Mouse (Mus musculus): ENCODE results near the gene Izumo1.
"Not testable (repeated sequence)": the region's sequence is repeated elsewhere in the genome, so short reads cannot be mapped to it uniquely, and the experiment has no call there.

Gene Izumo1

DNA sequence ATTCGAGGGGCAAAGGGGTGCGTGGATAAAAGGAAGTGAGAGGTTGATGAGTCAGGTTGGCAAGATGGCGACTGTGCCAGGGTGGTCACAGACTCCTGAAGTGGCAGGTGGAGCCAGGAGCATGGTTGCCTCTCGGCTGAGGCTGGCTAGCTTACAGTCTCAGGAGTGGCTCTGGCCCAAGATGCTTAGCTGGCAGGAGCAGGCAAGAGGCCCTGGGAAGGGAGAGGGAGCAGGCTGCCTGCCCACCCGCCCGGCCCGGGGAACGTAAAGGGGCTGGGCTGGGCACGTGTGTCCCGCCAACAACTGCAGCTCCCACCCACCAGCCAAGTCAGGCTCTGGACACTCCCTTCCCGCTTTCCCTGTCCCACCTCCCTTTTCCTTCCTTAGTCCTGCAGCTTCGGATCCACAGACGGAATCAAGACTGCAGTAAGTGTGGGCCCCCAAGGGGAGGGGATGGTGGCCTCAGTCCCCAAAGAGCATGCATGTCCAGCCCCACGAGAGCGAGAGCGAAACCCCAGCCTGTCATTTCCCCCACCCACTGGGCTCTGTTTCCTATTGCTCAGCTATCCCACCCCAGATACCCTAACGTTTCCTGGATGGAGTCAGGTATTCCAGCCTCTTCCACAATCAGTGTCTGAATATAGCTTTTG is 19.9 kb downstream of the Izumo1 start:
- intact Hi-C loops (cut with DNase I), result loop anchor here (5.0 kb wide), 1 partner anchor 41 kb away; the partner anchor contains the start of gene Ntn5

DNA sequence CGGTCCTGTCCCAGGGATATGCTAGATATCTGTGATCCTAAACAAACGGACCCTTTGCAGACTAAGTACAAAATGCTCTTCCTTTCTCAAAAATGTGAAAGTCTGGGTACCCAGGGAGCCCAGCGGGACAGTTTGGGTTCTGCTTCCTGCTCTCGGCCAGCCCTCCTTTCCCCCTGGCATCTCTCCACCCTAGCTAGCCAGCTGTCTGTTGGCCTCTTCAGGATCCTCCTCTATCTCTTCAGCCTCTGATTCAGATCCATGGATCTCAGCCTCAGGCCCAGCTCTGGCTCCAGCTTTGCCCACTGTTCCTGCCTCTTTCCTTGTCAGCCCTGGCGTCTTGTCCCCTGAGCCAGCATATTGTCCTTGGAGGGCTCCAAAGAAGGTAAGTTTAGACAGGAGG is 20.5 kb downstream of the Izumo1 start:
- intact Hi-C loops (cut with DNase I), result loop anchor here (5.0 kb wide), 1 partner anchor 40 kb away; the partner anchor contains the start of gene Ntn5

DNA sequence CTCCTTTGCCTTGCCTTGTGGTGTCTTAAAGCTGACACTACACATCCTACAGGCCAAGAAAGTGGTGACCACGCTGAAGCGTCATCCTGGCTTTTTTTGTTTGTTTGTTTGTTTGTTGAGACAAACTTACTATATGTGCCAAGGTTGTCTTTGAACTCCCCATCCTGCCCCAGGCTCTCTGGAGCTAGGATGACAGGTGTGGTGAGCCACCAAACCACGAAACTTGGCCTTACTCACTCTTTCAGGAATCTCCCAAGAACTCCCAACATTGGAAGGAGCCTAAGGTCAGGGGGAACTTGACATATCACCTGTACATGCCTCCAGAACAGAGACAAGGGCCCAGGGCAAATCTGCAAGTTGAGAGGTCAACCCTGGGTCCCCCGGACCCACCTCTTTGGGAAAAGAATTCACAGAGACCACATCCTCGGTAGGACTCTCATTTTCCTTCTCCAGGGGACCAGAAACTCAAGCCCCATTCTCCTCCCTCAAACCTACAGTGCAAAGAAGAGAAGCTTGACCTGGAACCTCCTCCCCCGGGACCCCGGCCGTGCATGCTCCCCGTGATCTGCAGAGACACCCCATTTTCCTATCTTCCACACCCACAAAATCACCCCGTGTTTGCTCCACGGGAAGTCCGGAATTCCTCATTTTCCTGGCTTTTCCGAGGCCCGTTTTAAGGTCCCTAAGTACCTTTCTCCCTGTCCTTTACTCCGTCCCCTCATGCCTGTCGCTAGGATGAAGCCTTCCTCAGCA is 21.1 kb downstream of the Izumo1 start:
- intact Hi-C loops (cut with DNase I), result loop anchor here (5.0 kb wide), 1 partner anchor 40 kb away; the partner anchor contains the start of gene Ntn5

DNA sequence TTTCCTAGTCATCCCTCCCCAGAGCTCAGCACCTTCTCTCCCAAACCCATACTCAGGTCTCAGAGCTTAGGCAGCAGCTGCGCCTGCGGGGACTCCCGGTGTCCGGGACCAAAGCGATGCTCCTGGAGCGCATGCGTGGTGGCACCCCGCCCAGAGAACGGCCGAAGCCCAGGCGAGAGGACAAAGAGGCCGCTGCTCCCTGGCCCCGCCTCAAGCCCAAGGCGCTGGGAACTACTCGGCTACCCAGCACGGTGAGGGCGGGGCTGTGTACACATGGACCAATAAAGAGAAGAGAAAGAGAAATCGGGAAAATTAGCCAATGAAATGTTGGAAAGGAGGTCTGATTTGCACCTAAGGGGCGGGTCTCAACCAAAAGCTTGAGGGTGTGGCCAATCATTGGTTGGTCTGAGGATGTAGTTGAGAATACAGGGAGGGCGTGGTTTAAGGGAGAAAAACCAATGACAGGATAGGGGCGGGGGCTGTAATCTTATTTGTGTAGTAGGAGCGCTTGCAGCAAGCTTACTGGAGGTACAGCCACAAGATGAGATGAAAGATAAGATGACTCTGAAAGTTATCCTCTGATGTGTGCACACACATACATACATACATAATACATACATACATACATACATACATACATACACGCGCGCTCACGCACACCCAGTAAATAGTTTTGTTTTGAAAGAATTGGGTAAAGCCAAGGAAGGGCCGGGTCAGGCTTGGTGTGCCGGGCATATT is 22.0 kb downstream of the Izumo1 start:
- intact Hi-C loops (cut with DNase I), result loop anchor here (5.0 kb wide), 1 partner anchor 39 kb away; the partner anchor contains the start of gene Ntn5

DNA sequence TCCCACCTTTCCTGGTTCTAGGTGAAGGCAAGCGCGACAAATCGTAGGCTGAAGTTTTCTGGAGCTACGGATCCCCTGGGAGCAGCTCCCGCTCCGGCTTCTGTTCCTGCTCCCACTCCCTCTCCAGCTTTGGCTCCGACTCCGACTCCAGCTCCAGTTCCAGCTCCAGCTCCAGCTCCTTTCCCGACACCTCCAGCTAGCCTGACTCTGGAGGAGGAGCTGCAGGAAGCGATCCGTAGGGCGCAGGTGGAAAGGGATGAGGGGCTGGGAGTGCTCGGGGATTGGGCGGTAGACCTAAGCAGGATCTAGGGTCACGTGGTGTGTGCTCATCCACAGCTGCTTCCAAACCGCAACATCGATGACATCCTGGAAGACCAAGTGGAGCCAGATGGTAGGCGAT is 22.6 kb downstream of the Izumo1 start:
- intact Hi-C loops (cut with DNase I), result loop anchor here (5.0 kb wide), 1 partner anchor 38 kb away; the partner anchor contains the start of gene Ntn5

DNA sequence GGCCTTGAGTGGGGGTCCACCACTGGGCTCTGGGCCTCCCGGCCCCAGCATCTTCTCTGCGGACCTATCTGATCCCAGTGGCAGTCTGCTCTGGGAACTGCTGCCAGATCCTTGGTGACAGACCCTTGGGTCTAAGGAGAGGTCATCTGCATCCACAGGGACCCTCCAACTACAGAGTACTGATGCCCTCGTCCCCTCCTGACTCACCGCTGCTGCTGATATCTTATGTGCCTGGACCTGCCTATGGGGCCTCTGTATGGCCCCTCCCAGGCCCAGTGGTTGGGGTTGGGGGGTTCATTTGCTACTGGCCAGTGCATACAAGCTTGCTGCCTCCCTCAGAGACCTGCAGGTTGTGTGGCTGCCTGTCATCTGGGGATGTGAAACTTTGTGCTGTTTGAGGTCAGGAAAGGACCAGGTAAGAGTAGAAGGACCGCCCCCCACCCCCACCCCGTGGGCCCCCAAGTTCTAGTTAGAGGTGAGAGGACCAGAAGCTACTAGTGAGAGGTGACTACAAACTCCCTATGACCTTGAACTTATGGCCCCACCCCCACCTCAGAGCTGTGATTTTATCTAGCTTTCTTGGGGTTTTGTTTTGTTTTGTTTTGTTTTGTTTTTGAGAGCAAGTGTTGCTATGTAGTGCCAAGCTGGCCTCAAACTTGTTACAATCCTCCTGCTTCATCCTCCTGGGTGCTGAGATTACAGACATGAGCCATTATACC is 23.4 kb downstream of the Izumo1 start:
- intact Hi-C loops (cut with DNase I), result loop anchor here (5.0 kb wide), 1 partner anchor 37 kb away; the partner anchor contains the start of gene Ntn5

DNA sequence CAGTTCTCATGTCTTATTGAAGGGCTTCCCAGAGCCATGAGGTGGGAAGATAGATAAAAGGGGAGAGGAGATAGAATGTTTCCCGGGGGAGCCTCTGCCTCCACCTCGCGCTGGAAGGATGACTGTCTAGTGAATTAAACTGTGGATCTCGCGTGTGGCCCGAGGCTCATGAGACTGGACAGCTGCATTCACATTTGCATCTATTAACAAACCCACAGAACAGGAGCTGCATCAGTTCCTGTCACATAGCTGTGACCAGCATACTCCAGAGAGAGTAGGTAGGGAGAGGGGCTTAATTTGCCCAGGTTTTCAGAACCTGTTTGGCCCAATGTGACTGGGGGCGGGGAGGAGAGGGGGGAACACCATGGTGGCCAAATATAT is 24.0 kb downstream of the Izumo1 start:
- intact Hi-C loops (cut with DNase I), result no loop called here

DNA sequence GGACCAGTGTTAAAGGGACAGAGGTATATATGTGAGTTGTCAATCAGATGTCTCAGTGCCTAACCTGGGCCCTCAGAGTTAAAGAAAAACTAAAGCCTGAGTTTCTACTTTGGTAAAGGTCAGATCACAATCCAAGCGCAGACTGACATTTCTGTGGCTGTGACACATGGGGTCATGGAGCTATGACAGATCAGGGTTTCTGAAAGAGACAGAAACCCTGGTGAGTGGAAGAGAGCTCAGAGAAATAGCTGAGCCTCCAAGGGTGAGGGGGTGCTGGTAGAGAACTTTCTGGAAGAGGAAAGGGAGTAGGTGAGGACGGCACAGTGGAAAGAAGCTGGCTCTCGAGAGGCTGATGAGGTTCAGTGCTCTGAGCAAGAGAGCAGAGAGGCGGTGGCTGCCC is 25.1 kb downstream of the Izumo1 start:
- intact Hi-C loops (cut with DNase I), result no loop called here

DNA sequence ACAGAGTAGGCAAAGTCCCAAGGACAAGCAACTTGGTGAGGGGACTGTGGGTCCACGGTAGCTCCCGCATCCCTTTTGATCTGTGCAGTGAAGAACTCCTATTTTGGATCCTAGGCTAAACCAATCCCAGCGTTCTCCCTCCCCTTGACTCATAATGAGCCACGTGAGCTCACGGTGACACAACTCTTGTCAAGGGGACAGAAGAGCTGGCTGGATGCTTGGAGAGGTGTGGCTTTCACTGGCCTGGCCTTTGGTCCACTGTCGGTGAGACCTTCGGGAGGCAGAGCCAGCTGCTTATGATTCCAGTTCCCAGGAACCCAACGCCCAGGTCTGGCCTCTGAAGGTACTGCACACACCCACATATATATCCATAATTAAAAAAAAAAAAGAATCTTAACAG is 27.7 kb downstream of the Izumo1 start:
- intact Hi-C loops (cut with DNase I), result no loop called here

DNA sequence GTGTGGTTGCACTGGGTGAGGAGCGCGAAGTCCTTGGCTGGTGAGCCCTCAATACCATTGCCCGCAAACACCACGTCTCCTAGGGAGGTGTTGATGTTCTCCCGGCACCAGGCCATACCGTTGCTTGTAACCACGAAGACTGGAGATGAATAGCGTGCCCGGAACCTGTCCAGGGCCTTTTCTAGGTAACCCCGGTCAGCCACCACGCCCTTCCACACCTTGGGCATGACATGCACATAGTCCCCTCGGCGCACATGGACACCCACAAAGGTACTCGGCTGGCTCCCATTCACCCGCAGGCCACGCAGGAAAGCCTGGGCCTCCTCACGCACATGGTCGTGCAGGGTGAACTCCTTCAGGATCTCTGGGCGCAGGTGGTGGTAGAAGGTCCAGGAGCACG is 28.9 kb downstream of the Izumo1 start:
- intact Hi-C loops (cut with DNase I), result not testable (repeated sequence)

DNA sequence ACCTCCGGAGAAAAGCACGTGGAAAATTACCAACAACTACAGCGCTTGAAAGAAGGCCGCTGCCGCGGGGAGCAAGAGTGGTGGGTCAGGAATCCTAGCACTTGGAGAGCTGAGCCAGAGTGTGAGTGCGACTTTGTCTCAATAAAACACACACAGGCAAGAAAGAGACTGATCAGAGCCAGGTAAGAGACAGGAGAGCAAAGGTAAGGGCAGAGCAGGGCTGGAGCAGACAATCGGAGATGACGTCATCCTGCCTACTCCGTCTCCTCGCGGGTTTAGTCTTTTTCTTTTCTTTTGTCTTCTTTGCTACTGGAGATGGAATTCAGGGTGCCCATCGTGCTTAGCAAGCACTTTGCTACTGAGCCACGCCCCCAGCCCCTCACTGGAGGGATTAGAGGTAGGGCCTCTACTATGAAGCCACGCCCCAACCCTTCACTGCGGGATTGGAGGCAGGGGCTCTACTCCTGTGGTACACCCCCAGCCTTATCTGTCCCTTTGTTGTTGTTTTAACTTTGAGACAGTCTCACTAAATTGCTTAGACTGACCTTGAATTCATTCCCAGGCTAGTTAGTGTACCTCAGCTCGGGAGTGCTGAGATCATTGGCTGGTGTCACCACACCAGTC is 32.9 kb downstream of the Izumo1 start:
- intact Hi-C loops (cut with DNase I), result no loop called here

DNA sequence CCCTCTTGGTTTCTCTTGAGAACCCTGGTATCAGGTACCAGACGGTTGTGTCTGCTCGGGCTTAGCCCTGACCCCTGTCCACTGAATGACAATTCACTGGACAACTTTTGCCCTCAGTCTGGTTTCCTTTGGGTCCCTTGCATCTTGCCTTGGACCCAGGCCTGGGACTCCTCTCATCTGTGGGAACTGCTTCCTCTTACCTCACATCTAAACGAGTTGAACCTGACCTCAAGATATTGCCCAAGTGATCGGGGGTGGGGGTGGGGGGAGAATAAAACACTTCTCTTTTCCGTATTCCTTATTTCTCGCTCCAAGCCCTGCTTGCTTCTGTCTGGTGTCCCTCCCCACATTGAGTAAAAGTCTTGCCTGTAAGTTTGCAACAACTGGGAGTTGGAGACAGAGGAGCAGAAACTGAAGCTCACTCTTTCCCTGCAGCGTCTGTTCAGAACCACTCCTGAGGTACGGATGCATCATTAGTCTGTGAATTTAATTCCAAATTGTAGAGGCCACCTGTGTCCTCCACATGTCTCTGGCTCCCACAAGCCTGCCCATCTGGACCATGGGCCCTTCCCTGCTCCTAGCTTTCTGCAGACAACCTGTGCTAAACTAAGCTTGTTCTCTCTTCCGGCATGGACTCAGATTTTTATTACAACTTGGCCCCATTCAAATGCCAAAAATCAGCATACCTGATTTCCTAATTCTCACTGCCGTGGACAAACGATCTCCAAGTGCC is 39.3 kb downstream of the Izumo1 start:
- intact Hi-C loops (cut with DNase I), result no loop called here

DNA sequence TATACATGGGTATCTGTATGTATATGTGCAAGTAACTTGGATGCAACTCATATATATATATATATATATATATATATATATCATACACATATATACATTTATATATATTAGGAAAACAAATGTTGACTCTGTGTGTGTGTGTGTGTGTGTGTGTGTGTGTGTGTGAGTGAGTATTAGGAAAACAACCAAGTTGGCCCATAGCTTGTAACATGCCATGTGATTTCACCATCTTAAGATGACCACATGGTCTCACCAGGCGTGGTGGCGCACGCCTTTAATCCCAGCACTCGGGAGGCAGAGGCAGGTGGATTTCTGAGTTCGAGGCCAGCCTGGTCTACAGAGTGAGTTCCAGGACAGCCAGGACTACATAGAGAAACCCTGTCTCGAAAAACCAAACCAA is 40.1 kb downstream of the Izumo1 start:
- intact Hi-C loops (cut with DNase I), result not testable (repeated sequence)

DNA sequence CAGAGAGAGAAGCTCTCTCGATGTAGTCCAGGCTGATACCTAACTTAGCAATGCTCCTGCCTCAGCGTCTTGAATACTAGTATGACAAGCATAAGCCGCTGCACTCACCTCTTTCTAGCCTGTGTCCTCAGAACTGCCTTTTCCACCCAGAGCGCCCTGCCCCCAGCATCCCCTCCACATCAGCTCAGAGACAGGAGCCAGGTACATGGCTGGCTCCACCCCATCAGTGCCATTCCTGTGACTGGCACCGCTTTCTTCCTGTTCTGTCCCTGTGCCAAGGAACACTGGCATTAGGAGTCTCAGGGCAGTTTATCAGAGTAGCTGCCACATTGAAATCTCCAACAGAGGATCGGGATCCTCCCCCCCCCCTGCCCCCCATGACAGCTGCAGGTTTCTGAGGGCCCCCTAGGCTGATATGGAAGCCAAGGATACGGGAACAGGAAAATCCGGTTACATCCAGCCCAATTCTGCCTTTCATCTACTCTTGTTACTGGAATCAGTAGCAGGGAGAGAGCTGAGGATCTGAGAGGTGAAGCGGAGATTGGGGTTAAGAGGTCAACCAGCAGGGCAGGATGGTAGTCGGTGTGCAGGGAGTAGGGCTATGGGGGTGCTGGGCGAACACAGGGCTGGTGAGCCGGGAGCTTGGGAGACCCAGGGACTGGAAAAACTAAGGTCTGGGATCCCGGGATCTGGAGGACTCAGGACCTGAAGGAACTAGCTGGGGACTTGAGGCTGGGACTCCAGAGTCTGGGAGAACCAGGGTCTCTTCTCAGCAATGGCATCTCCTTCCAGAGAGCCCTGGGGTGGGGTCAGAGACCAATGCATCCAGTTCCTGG is 43.9 kb downstream of the Izumo1 start:
- intact Hi-C loops (cut with DNase I), result no loop called here

DNA sequence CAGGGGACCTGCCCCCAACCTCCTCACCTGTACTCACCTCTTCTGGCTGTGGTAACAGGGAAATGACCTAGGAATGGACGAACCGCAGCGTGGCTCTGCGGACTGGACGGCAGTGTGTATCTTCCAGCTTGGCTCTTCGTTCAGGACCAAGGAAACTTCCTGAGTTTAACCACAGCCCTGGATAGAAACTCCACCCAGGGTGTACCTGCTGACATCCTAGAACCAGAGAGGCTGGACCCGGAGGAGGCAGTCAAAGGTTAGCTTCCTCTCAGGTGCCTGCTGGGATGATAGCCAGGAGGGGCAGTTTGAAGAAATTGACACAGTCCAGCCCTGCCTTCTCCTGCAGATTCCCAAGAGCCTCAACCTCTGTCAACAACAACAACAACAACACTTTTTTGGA is 44.5 kb downstream of the Izumo1 start, which contains the start of gene Fut2:
Fut2 (minus strand) TSS at position 234 of the 400 bp plus-strand sequence.
- intact Hi-C loops (cut with DNase I), result no loop called here

DNA sequence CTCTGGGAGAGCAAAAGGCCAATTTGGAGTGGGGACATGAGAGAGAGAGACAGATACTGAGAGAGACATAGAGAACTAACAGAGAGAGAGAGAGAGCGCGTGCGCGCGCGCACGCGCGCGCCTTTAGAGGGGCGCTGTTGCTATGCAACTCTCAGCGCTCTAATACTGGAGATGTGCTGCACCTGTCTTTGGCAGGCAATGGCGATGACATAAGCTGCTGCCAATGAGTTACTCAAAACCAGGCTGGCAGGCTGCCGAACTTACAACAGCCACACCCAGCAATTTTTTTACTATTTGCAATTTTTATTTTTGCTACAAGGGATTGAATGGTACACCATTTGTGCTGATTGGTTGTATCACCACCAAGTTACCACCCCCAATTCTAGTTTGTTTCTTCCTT is 46.1 kb downstream of the Izumo1 start:
- intact Hi-C loops (cut with DNase I), result no loop called here

DNA sequence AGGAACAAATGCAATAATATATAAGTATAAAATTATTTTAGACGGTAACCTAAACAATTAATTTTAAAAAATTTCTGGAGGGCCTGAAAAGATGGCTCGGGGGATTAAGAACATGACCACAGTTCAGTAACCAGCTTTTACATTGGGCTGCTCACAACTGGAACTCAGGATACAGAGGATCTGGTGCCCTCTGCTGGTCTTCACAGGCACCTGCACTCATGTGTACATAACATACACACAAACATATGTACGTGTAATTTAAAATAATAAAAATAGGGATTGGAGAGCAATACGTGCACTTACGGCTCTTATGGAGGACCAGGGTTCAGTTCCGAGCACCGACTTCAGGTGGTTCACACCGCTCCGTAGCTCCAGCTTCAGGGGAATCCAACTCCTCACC is 47.3 kb downstream of the Izumo1 start:
- intact Hi-C loops (cut with DNase I), result no loop called here

DNA sequence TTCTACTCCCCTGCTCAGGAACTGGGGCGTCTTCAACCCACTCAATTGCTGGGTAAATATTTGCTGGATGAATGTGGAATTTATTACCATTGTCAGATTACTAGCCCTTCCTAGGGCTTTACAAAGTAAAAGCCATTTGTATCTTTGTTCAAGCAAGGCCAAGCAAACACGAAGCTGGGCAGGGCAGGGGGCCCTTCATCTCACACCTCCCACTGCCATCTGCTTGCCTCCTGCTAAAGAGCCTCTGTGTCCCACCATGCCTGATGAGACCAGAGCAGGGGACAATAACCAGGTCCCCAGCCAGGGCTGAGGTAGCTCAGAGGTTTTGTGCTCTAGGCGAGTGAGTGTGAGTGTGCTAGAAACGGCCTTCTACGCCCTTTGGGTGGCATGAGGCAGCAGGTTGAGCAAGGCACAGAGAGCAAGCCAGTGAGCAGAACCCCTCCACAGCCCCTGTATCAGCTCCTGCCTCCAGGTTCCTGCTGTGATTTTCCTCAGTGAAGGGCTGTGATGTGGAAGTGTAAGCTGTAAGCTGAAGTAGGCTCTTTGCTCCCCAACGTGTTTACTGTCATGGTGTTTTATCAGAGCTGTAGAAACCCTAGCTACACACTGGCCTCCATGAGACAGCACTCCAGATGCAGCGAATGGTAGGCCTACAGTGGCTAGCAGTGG is 56.1 kb downstream of the Izumo1 start:
- intact Hi-C loops (cut with DNase I), result no loop called here
